Mouse (Mus musculus): Measurements from ENCODE around the gene Cpne2.

DNA sequence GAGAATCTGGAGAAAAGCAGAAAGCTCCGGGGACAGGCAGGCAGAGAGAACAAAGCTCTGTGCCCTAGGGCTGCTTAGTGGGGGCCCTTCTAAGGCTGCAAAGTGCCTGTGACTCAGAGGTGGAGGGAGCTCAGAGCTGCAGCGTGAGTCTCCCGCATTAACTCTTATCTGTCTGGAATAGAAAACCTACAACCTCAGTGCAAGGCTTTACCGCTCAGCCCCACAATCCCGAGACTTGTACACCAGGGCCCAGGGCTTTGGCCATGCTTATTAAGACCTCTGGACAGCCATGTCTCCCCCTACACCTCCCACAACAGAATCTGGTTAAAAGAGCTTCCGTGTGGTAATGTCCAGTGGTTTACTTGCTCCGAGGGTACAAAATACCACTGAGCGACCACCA is 790 bp upstream of the Cpne2 start:
- TF ChIP-seq CTCF (IDR thresholded peaks at IDR 0.05; ENCODE audit: low read depth), result no peak
- TF ChIP-seq EP300 (IDR thresholded peaks at IDR 0.05; ENCODE audit: low read depth), result no peak

All from liver, embryonic 14.5 days (tissue).